Comparison of ENCODE assay signal across 32 mouse cellular contexts in the genomic region with DNA sequence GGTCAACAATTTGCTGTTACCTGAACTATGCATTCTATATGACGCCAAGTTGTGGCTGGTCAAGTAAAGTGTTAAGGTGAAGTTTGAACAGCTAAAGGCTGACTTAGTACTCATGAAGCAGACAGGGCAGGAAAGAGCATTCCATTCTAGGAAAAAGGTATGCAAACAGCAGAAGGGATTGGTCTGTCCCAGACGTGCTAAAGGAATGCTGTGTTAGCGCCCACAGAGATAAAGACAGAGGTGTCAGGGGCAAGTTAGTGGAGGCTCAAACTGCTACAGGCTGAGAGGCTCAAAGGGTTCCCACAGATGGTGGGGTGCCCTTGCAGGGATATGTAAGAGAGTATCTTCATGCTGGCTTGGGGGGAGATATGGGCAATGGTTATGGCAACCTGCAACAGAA. TPM values are rescaled to one million over a fixed set of nuclear protein-coding genes. Genes with fewer than 3 reads are reported as not detected.
DNase-seq lines count a peak whose midpoint lies in the region; ATAC-seq and TF ChIP-seq lines count a peak whose summit lies in the region.
"Had no signal": no experiment of that assay in that cellular context is flagged by ENCODE, and none has a peak within 500 bp of the region (broad histone marks: within the 10 kb centered on the region; RNA-seq: fewer than 3 reads in every experiment).

No protein-coding gene starts in this region.

- H3K27ac ChIP-seq in heart, embryonic 10.5 days = no peak overlapping the region
- no peak overlapping the region for H3K27ac ChIP-seq in heart, embryonic 16.5 days (ENCODE audit: low read length)
- H3K27ac ChIP-seq in lung, postnatal 0 days (ENCODE audit: low read length) = no peak overlapping the region
- H3K27ac ChIP-seq: forebrain, embryonic 13.5 days; hindbrain, embryonic 10.5 days; hindbrain, embryonic 13.5 days had no signal

- no peak overlapping the region for H3K4me3 ChIP-seq in heart, embryonic 10.5 days
- no peak overlapping the region for H3K4me3 ChIP-seq in heart, embryonic 16.5 days (ENCODE audit: low read length)
- H3K4me3 ChIP-seq in lung, postnatal 0 days (ENCODE audit: low read depth, low read length) = no peak overlapping the region
- H3K4me3 ChIP-seq: forebrain, embryonic 13.5 days; hindbrain, embryonic 10.5 days; hindbrain, embryonic 13.5 days had no signal

- intact Hi-C loops in heart, postnatal 10 days (cut with DNase I) = no loop called here

- H3K4me1 ChIP-seq in heart, embryonic 10.5 days = peaks cover 16% of the 10 kb centered on the region
- H3K4me1 ChIP-seq in heart, embryonic 16.5 days (ENCODE audit: control insufficient read depth, insufficient read depth, low read length) = peaks cover 17% of the 10 kb centered on the region
- no peaks in the 10 kb centered on the region; the same call in 1 of the 2 replicates for H3K4me1 ChIP-seq in lung, postnatal 0 days (ENCODE audit: insufficient read depth, low read depth, low read length)
- H3K4me1 ChIP-seq: forebrain, embryonic 13.5 days; hindbrain, embryonic 13.5 days had no signal

- 0 out of 2 replicates have a peak, but pooled peaks have one; percentile 56 for ATAC-seq in heart, embryonic 16.5 days (replicated peaks; ENCODE audit: extremely low read depth, insufficient read depth, low FRiP score)
- ATAC-seq in lung, postnatal 0 days = peak; percentile 61
- ATAC-seq: activated CD4-positive, CD25-positive, alpha-beta regulatory T cell, adult 4 months; CD4-positive, CD25-positive, alpha-beta regulatory T cell, adult 4 months; forebrain, embryonic 13.5 days; forebrain, embryonic 16.5 days; intestine, embryonic 16.5 days had no signal

- DNase-seq in heart, embryonic 10.5 days (ENCODE audit: low spot score) = peak; percentile 52
- DNase-seq in heart, postnatal 10 days = no peak
- DNase-seq in heart, adult 18-20 months = no peak
- DNase-seq in lung, postnatal 0 days (ENCODE audit: low spot score) = peak; percentile 31
- DNase-seq in lung, postnatal 36 days = no peak
- DNase-seq in yolk sac, embryonic 10.5 days (ENCODE audit: low spot score) = peak; percentile 10
- DNase-seq in spleen, adult 12 weeks (ENCODE audit: low spot score) = no peak
- DNase-seq: adrenal gland, adult 8-10 months; adrenal gland, postnatal 25 days; cerebellum, adult 18-20 months; cerebellum, adult 9-10 months; cerebellum, postnatal 14 days; gastrocnemius, postnatal 10 days; gastrocnemius, postnatal 36 days; heart, postnatal 36 days; kidney, adult 2 months had no signal

- H3K27me3 ChIP-seq in heart, embryonic 10.5 days (ENCODE audit: insufficient read depth, poor library complexity, severe bottlenecking) = no peaks in the 10 kb centered on the region
- no peaks in the 10 kb centered on the region for H3K27me3 ChIP-seq in heart, embryonic 16.5 days (ENCODE audit: control insufficient read depth, insufficient read depth, low read length)
- H3K27me3 ChIP-seq in lung, postnatal 0 days (replicated peaks; ENCODE audit: insufficient read depth, low read length) = no peaks in the 10 kb centered on the region
- H3K27me3 ChIP-seq: forebrain, embryonic 13.5 days; hindbrain, embryonic 13.5 days had no signal

- no peaks in the 10 kb centered on the region for H3K36me3 ChIP-seq in heart, embryonic 10.5 days
- H3K36me3 ChIP-seq in heart, embryonic 16.5 days (ENCODE audit: control insufficient read depth, insufficient read depth) = no peaks in the 10 kb centered on the region
- H3K36me3 ChIP-seq in lung, postnatal 0 days (ENCODE audit: insufficient read depth, low read length) = no peaks in the 10 kb centered on the region
- H3K36me3 ChIP-seq: hindbrain, embryonic 10.5 days; hindbrain, embryonic 13.5 days had no signal

- WGBS in heart, embryonic 10.5 days = 38% methylated on average over 3 of the region's 3 CpGs
- WGBS in heart, embryonic 16.5 days = 50% methylated on average over 3 of the region's 3 CpGs
- WGBS in lung, postnatal 0 days = 54% methylated on average over 3 of the region's 3 CpGs

- TF ChIP-seq CTCF in lung, postnatal 0 days (IDR thresholded peaks at IDR 0.05) = no peak

- no peak overlapping the region for H3K4me2 ChIP-seq in heart, embryonic 16.5 days (ENCODE audit: low read depth, low read length)
- H3K4me2 ChIP-seq in lung, postnatal 0 days (replicated peaks; ENCODE audit: low read depth, low read length) = no peak overlapping the region
- H3K4me2 ChIP-seq: forebrain, embryonic 13.5 days; hindbrain, embryonic 13.5 days had no signal

- no peaks in the 10 kb centered on the region for H3K9me3 ChIP-seq in heart, embryonic 10.5 days
- no peaks in the 10 kb centered on the region for H3K9me3 ChIP-seq in heart, embryonic 16.5 days (replicated peaks; ENCODE audit: control insufficient read depth, low read length)
- no peaks in the 10 kb centered on the region for H3K9me3 ChIP-seq in lung, postnatal 0 days (ENCODE audit: low read length)
- H3K9me3 ChIP-seq: forebrain, embryonic 13.5 days; hindbrain, embryonic 10.5 days; hindbrain, embryonic 13.5 days had no signal

- no peak overlapping the region for H3K9ac ChIP-seq in heart, embryonic 16.5 days (ENCODE audit: low read length)
- no peak overlapping the region for H3K9ac ChIP-seq in lung, postnatal 0 days (replicated peaks; ENCODE audit: low read depth)
- H3K9ac ChIP-seq: forebrain, embryonic 13.5 days; hindbrain, embryonic 13.5 days had no signal

- no peak for TF ChIP-seq EP300 in lung, postnatal 0 days (IDR thresholded peaks at IDR 0.05)

RNA-seq across cellular contexts. Expression of gene A630023A22Rik, which starts 1.3 kb away (rescaled TPM):
- not detected in 2 replicates for polyA plus RNA-seq in heart, embryonic 10.5 days (2016; fragmentation: Nextera tagmentation; extraction: Ambion mirVana)
- not detected for total RNA-seq in heart, postnatal 10 days (2021)
- 0.12 TPM in 1 of 2 replicates, not detected in the other for polyA plus RNA-seq in heart, embryonic 16.5 days (2015; fragmentation: Nextera tagmentation; extraction: Ambion mirVana)
- total RNA-seq in heart, adult 18-20 months (2021) = not detected
- 0.37 TPM in 1 of 2 replicates, not detected in the other for polyA plus RNA-seq in lung, postnatal 0 days (2015; fragmentation: Nextera tagmentation; extraction: Ambion mirVana)
- total RNA-seq: adrenal gland, adult 8-10 months; adrenal gland, postnatal 25 days; gastrocnemius, adult 18-20 months; gastrocnemius, postnatal 10 days; gastrocnemius, postnatal 36 days; granulocyte monocyte progenitor cell, adult 5-6 weeks; heart, postnatal 36 days; MEL had no signal
- polyA plus RNA-seq: activated CD4-positive, CD25-positive, alpha-beta regulatory T cell, adult 4 months; brain, embryonic 14.5 days; CD4-positive, CD25-positive, alpha-beta regulatory T cell, adult 4 months; embryonic facial prominence, embryonic 11.5 days; embryonic facial prominence, embryonic 14.5 days; forebrain, embryonic 13.5 days; forebrain, embryonic 16.5 days; heart, embryonic 14.5 days; hindbrain, embryonic 10.5 days; hindbrain, embryonic 13.5 days; kidney, adult 2 months had no signal

RNA-seq across cellular contexts. Expression of gene Anxa8, which starts 18.1 kb away (rescaled TPM):
- polyA plus RNA-seq in heart, embryonic 10.5 days (2016; fragmentation: Nextera tagmentation; extraction: Ambion mirVana) = 0.49 and 0.53 TPM in 2 replicates
- 1 to 10 TPM; 3.3 TPM for total RNA-seq in heart, postnatal 10 days (2021)
- polyA plus RNA-seq in heart, embryonic 16.5 days (2015; fragmentation: Nextera tagmentation; extraction: Ambion mirVana) = 5.2 and 5.3 TPM in 2 replicates
- 1 to 10 TPM; 1.8 to 5.4 TPM for total RNA-seq in heart, adult 18-20 months (2021)
- polyA plus RNA-seq in lung, postnatal 0 days (2015; fragmentation: Nextera tagmentation; extraction: Ambion mirVana) = 23.6 and 25.9 TPM in 2 replicates
- total RNA-seq: granulocyte monocyte progenitor cell, adult 5-6 weeks; MEL had no signal
- polyA plus RNA-seq: activated CD4-positive, CD25-positive, alpha-beta regulatory T cell, adult 4 months; CD4-positive, CD25-positive, alpha-beta regulatory T cell, adult 4 months; forebrain, embryonic 13.5 days; forebrain, embryonic 16.5 days; hindbrain, embryonic 13.5 days had no signal

RNA-seq across cellular contexts. Expression of gene Npy4r, which starts 48.4 kb away (rescaled TPM):
- polyA plus RNA-seq in heart, embryonic 10.5 days (2016; fragmentation: Nextera tagmentation; extraction: Ambion mirVana) = 0.04 and 0.05 TPM in 2 replicates
- under 1 TPM; 0.12 TPM for total RNA-seq in heart, postnatal 10 days (2021)
- polyA plus RNA-seq in heart, embryonic 16.5 days (2015; fragmentation: Nextera tagmentation; extraction: Ambion mirVana) = 0.07 TPM in 1 of 2 replicates, not detected in the other
- under 1 TPM; 0.07 to 0.13 TPM for total RNA-seq in heart, adult 18-20 months (2021)
- polyA plus RNA-seq in lung, postnatal 0 days (2015; fragmentation: Nextera tagmentation; extraction: Ambion mirVana) = not detected in 2 replicates
- total RNA-seq: granulocyte monocyte progenitor cell, adult 5-6 weeks; MEL had no signal
- polyA plus RNA-seq: activated CD4-positive, CD25-positive, alpha-beta regulatory T cell, adult 4 months; CD4-positive, CD25-positive, alpha-beta regulatory T cell, adult 4 months; embryonic facial prominence, embryonic 14.5 days; hindbrain, embryonic 10.5 days had no signal

RNA-seq across cellular contexts. Expression of gene Antxrl, which starts 51.3 kb away (rescaled TPM):
- polyA plus RNA-seq in heart, embryonic 10.5 days (2016; fragmentation: Nextera tagmentation; extraction: Ambion mirVana) = not detected in 2 replicates
- total RNA-seq in heart, postnatal 10 days (2021) = not detected
- polyA plus RNA-seq in heart, embryonic 16.5 days (2015; fragmentation: Nextera tagmentation; extraction: Ambion mirVana) = not detected in 2 replicates
- not detected for total RNA-seq in heart, adult 18-20 months (2021)
- not detected in 2 replicates for polyA plus RNA-seq in lung, postnatal 0 days (2015; fragmentation: Nextera tagmentation; extraction: Ambion mirVana)
- total RNA-seq: adrenal gland, adult 8-10 months; adrenal gland, postnatal 25 days; gastrocnemius, adult 18-20 months; gastrocnemius, postnatal 10 days; gastrocnemius, postnatal 36 days; granulocyte monocyte progenitor cell, adult 5-6 weeks; heart, postnatal 36 days; MEL had no signal
- polyA plus RNA-seq: activated CD4-positive, CD25-positive, alpha-beta regulatory T cell, adult 4 months; brain, embryonic 14.5 days; CD4-positive, CD25-positive, alpha-beta regulatory T cell, adult 4 months; embryonic facial prominence, embryonic 11.5 days; embryonic facial prominence, embryonic 14.5 days; forebrain, embryonic 13.5 days; forebrain, embryonic 16.5 days; heart, embryonic 14.5 days; hindbrain, embryonic 10.5 days; hindbrain, embryonic 13.5 days; hindbrain, embryonic 16.5 days; intestine, embryonic 16.5 days; kidney, adult 2 months had no signal

Comparison
In these comparisons a context has a peak if more than half of its experiments do, and no peak if none do; other contexts are left out.
1. DNase-seq: peak in heart, embryonic 10.5 days (single experiment), lung, postnatal 0 days (single experiment) and yolk sac, embryonic 10.5 days (single experiment); none in heart, postnatal 10 days (0 of 2), heart, adult 18-20 months (0 of 2), lung, postnatal 36 days (single experiment) and spleen, adult 12 weeks (single experiment).